ENCODE assay signal across 8 mouse cellular contexts in the genomic region with DNA sequence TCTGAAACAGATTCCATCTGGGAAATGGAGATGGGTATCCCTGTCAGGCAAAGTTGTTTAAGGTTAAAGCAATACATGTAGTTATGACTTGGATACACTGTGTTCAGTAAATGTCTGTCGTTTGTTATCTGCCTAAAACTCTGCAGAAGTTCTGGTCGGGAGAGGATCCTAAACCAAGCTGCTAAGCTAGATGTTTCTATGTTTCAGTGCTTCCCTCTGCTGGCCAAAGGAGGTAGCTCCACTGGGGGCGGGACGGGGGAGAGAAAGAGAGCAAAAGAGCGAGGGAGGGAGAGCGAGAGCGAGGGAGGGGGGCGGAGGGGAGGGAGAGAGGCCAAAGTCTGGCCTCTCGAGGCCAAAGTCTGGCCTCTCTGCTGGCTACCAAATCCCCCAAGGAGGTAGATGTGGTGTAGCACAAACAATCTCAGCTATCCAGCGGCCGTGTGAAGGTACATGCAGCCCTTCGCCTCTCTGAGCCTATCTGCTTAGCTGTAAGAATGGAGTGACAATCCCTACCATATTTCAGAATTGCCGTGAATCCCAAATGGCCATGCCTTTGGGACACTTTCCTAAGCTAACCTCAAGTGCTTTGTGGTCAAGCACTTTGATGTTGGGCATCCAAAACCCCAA. TPM values are rescaled to one million over a fixed set of nuclear protein-coding genes. Genes with fewer than 3 reads are reported as not detected.
DNase-seq lines count a peak whose midpoint lies in the region; ATAC-seq and TF ChIP-seq lines count a peak whose summit lies in the region.

No protein-coding gene starts in this region.

- no peak for TF ChIP-seq POLR2A in thymus, adult 2 months (IDR thresholded peaks at IDR 0.05; ENCODE audit: control insufficient read depth, extremely low read depth, insufficient read depth, low read length, poor library complexity)

- peak overlapping the region; percentile 45 for H3K4me2 ChIP-seq in forebrain, embryonic 16.5 days (ENCODE audit: low read length)
- peak overlapping the region; percentile 53 for H3K4me2 ChIP-seq in liver, postnatal 0 days (ENCODE audit: low read depth, low read length)

- ATAC-seq in forebrain, embryonic 16.5 days = peak; percentile 77
- peak; percentile 88 for ATAC-seq in liver, postnatal 0 days

- no peaks in the 10 kb centered on the region for H3K27me3 ChIP-seq in forebrain, embryonic 16.5 days (replicated peaks; ENCODE audit: control insufficient read depth, insufficient read depth, low read length)
- H3K27me3 ChIP-seq in liver, postnatal 0 days (ENCODE audit: insufficient read depth, low read length) = no peaks in the 10 kb centered on the region
- no peaks in the 10 kb centered on the region for H3K27me3 ChIP-seq in thymus, adult 2 months (ENCODE audit: control insufficient read depth, insufficient read depth, low read length)

- no peaks in the 10 kb centered on the region for H3K4me1 ChIP-seq in forebrain, embryonic 16.5 days (replicated peaks; ENCODE audit: control insufficient read depth, insufficient read depth, low read length)
- peaks cover 4% of the 10 kb centered on the region for H3K4me1 ChIP-seq in liver, postnatal 0 days (ENCODE audit: insufficient read depth)
- no peaks in the 10 kb centered on the region for H3K4me1 ChIP-seq in thymus, adult 2 months (replicated peaks; ENCODE audit: control insufficient read depth, insufficient read depth, low read length)

- no peaks in the 10 kb centered on the region for H3K36me3 ChIP-seq in forebrain, embryonic 16.5 days (ENCODE audit: control insufficient read depth, insufficient read depth)
- H3K36me3 ChIP-seq in liver, postnatal 0 days (replicated peaks; ENCODE audit: insufficient read depth, low read length) = no peaks in the 10 kb centered on the region
- no peaks in the 10 kb centered on the region for H3K36me3 ChIP-seq in thymus, adult 2 months (ENCODE audit: control insufficient read depth, insufficient read depth, low read length)

- TF ChIP-seq CTCF in liver, postnatal 0 days (IDR thresholded peaks at IDR 0.05; ENCODE audit: low read depth) = peak; percentile 86
- TF ChIP-seq CTCF in thymus, adult 2 months (IDR thresholded peaks at IDR 0.05; ENCODE audit: borderline replicate concordance, control insufficient read depth, extremely low read depth, insufficient read depth, low read length, poor library complexity) = peak; percentile 26; the same call in 1 of the 2 replicates

- H3K9me3 ChIP-seq in forebrain, embryonic 16.5 days (ENCODE audit: control insufficient read depth, low read length) = no peaks in the 10 kb centered on the region
- no peaks in the 10 kb centered on the region for H3K9me3 ChIP-seq in liver, postnatal 0 days (ENCODE audit: low read length)

- intact Hi-C loops in heart, postnatal 25 days (cut with DNase I) = loop anchor here (1.0 to 2.0 kb wide), 2 partner anchors 53 to 235 kb away; no protein-coding TSS in a partner anchor

- WGBS in forebrain, embryonic 16.5 days = 11% methylated on average over 12 of the region's 13 CpGs
- 15% methylated on average over 12 of the region's 13 CpGs for WGBS in liver, postnatal 0 days (ENCODE audit: insufficient replicate concordance)
- 23% methylated on average over 13 of the region's 13 CpGs for WGBS in thymus, adult 2 months

- TF ChIP-seq EP300 in liver, postnatal 0 days (IDR thresholded peaks at IDR 0.05; ENCODE audit: low read depth) = no peak

- H3K4me3 ChIP-seq in forebrain, embryonic 16.5 days (replicated peaks; ENCODE audit: low read length) = peak overlapping the region; percentile 23
- H3K4me3 ChIP-seq in liver, postnatal 0 days (ENCODE audit: low read depth, low read length) = no peak overlapping the region
- H3K4me3 ChIP-seq in thymus, adult 2 months (ENCODE audit: control insufficient read depth, insufficient read depth, low read length) = no peak overlapping the region

- peak; percentile 78 for DNase-seq in ES-CJ7 (ENCODE audit: low read depth, low spot score)
- peak; percentile 55 to 67 for DNase-seq in cerebellum, adult 18-20 months
- peak; percentile 58 for DNase-seq in heart, postnatal 25 days (ENCODE audit: low spot score)
- peak; percentile 72 to 87 for DNase-seq in layer of hippocampus, adult 18-20 months (ENCODE audit: low spot score in 2 of 2)
- DNase-seq in liver, postnatal 0 days = peak; percentile 88
- peak; percentile 72 for DNase-seq in ovary, adult 18-20 months (ENCODE audit: low spot score)
- peak; percentile 61 for DNase-seq in thymus, adult 2 months

- H3K9ac ChIP-seq in forebrain, embryonic 16.5 days (replicated peaks; ENCODE audit: low read depth, low read length) = peak overlapping the region; percentile 45
- peak overlapping the region; percentile 26; the same call in 1 of the 2 replicates for H3K9ac ChIP-seq in liver, postnatal 0 days (replicated peaks)

- no peak overlapping the region for H3K27ac ChIP-seq in forebrain, embryonic 16.5 days (ENCODE audit: low read length)
- H3K27ac ChIP-seq in liver, postnatal 0 days (ENCODE audit: low read depth) = no peak overlapping the region
- H3K27ac ChIP-seq in thymus, adult 2 months (ENCODE audit: control insufficient read depth, insufficient read depth, low read length) = no peak overlapping the region

RNA-seq across cellular contexts. Expression of gene Efcab14, which starts 27.6 kb away (rescaled TPM):
- polyA plus RNA-seq in forebrain, embryonic 16.5 days (2015; fragmentation: Nextera tagmentation; extraction: Ambion mirVana) = 18.1 and 20.7 TPM in 2 replicates
- total RNA-seq in heart, postnatal 25 days (2021) = 10 to 100 TPM; 33.4 to 37.0 TPM
- total RNA-seq in layer of hippocampus, adult 18-20 months (2021) = 10 to 100 TPM; 53.6 to 56.3 TPM
- 8.3 and 8.4 TPM in 2 replicates for polyA plus RNA-seq in liver, postnatal 0 days (2015; fragmentation: Nextera tagmentation; extraction: Ambion mirVana)
- polyA plus RNA-seq in thymus, adult 2 months (2012; rRNA removed) = 31.2 and 32.2 TPM in 2 replicates
